Mouse (Mus musculus): ENCODE results near the gene Lix1l.

DNA sequence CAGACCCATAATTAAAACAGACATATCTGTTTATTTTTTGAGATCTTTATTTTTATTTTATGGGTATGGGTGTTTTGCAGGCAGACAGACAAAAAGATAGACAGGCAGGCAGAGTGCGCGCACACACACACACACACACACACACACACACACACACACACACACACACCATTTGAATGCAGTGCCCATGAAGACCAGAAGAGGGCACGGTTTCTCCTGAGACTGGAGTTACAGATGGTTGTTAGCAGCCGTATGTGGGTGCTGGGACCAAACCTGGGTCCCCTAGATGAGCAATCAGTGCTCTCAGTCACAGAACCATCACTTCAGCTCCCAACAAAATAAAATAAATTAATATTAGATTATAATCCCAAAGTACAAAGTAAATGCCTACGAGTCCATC is 17.6 kb upstream of the Lix1l start:
- TF ChIP-seq EP300 (IDR thresholded peaks at IDR 0.05; ENCODE audit: low read depth) (no peak), CTCF (IDR thresholded peaks at IDR 0.05; ENCODE audit: low read depth) (peak; percentile 45)
